Mouse (Mus musculus) lung, embryonic 14.5 days (tissue): Measurements from ENCODE around the gene Cadm1. TPM values are rescaled to one million over a fixed set of nuclear protein-coding genes. Genes with fewer than 3 reads are reported as not detected.

Experiments used
- ATAC-seq: fragments of 200-750 bp; cut with Nextera tagmentation; 2 replicates; pipeline ENCODE4 v1.8.0; 2017; ENCODE audit warnings: mild to moderate bottlenecking, moderate TSS enrichment, moderate library complexity; ENCODE audit not compliant: insufficient read depth
- DNase-seq: peaks from one replicate; pipeline ENCODE4 v3.0.0-alpha.2; 2015
- H3K27ac ChIP-seq: fragments of 300-500 bp; sonication (generic); 2 replicates; pipeline ENCODE4 v1.5.1; 2014; ENCODE audit warnings: low read depth, mild to moderate bottlenecking, moderate library complexity
- H3K27me3 ChIP-seq: fragments of 300-500 bp; sonication (generic); 2 replicates; pipeline ENCODE4 v1.6.1; 2014; ENCODE audit warnings: low read length, control low read depth; ENCODE audit not compliant: insufficient read depth
- H3K36me3 ChIP-seq: fragments of 300-500 bp; sonication (generic); 2 replicates; pipeline ENCODE4 v1.6.1; 2014; ENCODE audit warnings: control low read depth; ENCODE audit not compliant: insufficient read depth
- H3K4me1 ChIP-seq: fragments of 300-500 bp; sonication (generic); 2 replicates; pipeline ENCODE4 v1.6.1; 2014; ENCODE audit warnings: antibody characterized with exemption, control low read depth; ENCODE audit not compliant: insufficient read depth
- H3K4me2 ChIP-seq: fragments of 300-500 bp; sonication (generic); 2 replicates; pipeline ENCODE4 v1.6.1; 2014; ENCODE audit warnings: mild to moderate bottlenecking
- H3K4me3 ChIP-seq: fragments of 300-500 bp; sonication (generic); 2 replicates; pipeline ENCODE4 v1.5.1; 2014; ENCODE audit warnings: low read depth, low read length
- H3K9ac ChIP-seq: fragments of 300-500 bp; sonication (generic); 2 replicates; pipeline ENCODE4 v1.6.1; 2014
- H3K9me3 ChIP-seq: fragments of 300-500 bp; sonication (generic); 2 replicates; pipeline ENCODE4 v1.6.1; 2016; ENCODE audit warnings: low read depth, low read length, control low read depth
- CTCF ChIP-seq: IDR thresholded peaks from 2 replicates; pipeline ENCODE4 v1.5.1; 2016; ENCODE audit warnings: antibody characterized with exemption, low read depth
- WGBS: fragments of 180-500 bp; shearing (Covaris S2); extraction: QIAGEN DNeasy Blood & Tissue Kit; methylation state at CpG from one replicate; pipeline ENCODE4 v1.1.7; 2014; 5-methylcytosine and 5-hydroxymethylcytosine counted together
- polyA plus RNA-seq: library from polyadenylated mRNA; unstranded; fragments of >200 nt; fragmentation: Nextera tagmentation; extraction: Ambion mirVana; gene quantifications from 2 replicates; pipeline ENCODE4 v1.2.1, GENCODE M21; 2014

Cadm1 gene
- polyA plus RNA-seq, 1 experiment from 2014 or later = 94.5 TPM

DNA sequence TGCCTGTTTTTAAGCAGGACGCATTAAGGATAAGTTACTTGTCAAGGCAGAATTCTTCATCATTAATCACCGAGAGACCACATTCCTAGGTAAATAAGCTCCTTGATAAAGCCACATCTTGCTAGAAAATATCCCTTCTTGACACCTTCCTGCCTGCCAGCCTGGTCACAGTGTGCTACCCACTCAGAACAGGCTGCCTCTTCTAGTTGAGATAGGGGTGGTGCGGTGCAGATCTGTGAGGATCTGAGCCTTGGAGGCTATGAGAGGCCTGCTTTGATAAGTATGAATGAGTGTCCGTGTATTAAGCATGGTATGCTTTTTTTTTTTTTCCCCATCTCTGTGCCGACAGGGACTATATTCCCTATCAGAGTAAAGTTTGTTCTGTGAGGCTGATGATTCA lies 219.2 kb downstream of the Cadm1 start:
- ATAC-seq (no peak), DNase-seq (no peak)
- Histone ChIP-seq H3K36me3 (no peaks in the 10 kb centered on the region), H3K4me2 (no peak overlapping the region), H3K9ac (no peak overlapping the region), H3K4me1 (no peaks in the 10 kb centered on the region), H3K4me3 (no peak overlapping the region), H3K27ac (no peak overlapping the region), H3K9me3 (no peaks in the 10 kb centered on the region), H3K27me3 (no peaks in the 10 kb centered on the region)
- 56% methylated on average over 5 of the region's 5 CpGs for WGBS
- TF ChIP-seq CTCF = no peak

GRCm38 (mm10) chr9:47752516-47752915 lies 222.5 kb downstream of the Cadm1 start:
- ATAC-seq (no peak), DNase-seq (no peak)
- WGBS = 53% methylated on average over 5 of the region's 5 CpGs
- no peaks in the 10 kb centered on the region for H3K27me3 ChIP-seq
- H3K4me2 ChIP-seq = no peak overlapping the region
- H3K9ac ChIP-seq = no peak overlapping the region
- no peaks in the 10 kb centered on the region for H3K9me3 ChIP-seq
- H3K36me3 ChIP-seq = no peaks in the 10 kb centered on the region
- H3K4me3 ChIP-seq = no peak overlapping the region
- H3K27ac ChIP-seq = no peak overlapping the region
- no peak for TF ChIP-seq CTCF
- H3K4me1 ChIP-seq = no peaks in the 10 kb centered on the region

- TF ChIP-seq CTCF = no peak
- Histone ChIP-seq H3K4me2 (no peak overlapping the region), H3K4me1 (no peaks in the 10 kb centered on the region), H3K9me3 (no peaks in the 10 kb centered on the region), H3K27ac (no peak overlapping the region), H3K36me3 (no peaks in the 10 kb centered on the region), H3K27me3 (no peaks in the 10 kb centered on the region), H3K4me3 (no peak overlapping the region), H3K9ac (no peak overlapping the region)
- no peak for DNase-seq
- no peak for ATAC-seq
- WGBS = 71% methylated on average over 7 of the region's 7 CpGs
Observed at GRCm38 (mm10) chr9:47753127-47753526, 223.2 kb downstream of the Cadm1 start.

DNA sequence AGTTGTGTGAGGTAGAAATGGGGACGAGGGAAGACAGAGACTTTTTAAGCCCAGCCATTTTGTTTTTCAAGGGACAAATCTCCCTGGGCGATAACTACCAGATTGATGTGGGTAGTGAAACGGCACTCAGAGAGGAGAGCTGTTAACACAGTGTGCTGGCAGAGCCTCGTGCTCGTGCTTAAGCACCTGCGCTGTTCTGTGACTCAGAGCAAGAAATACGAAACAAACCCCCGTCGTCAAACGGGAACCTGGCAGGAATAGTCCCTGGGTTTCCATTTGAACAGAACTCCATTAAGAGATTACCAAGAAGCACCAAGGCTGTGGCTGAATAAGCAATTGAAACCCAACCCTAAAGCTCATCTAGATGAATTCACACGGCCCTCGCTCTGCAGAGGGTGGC lies 225.1 kb downstream of the Cadm1 start:
- no peaks in the 10 kb centered on the region for H3K27me3 ChIP-seq
- 59% methylated on average over 12 of the region's 12 CpGs for WGBS
- H3K9ac ChIP-seq = no peak overlapping the region
- H3K4me1 ChIP-seq = no peaks in the 10 kb centered on the region
- no peaks in the 10 kb centered on the region for H3K36me3 ChIP-seq
- H3K27ac ChIP-seq = no peak overlapping the region
- ATAC-seq = no peak
- no peak overlapping the region for H3K4me3 ChIP-seq
- TF ChIP-seq CTCF = no peak
- no peaks in the 10 kb centered on the region for H3K9me3 ChIP-seq
- DNase-seq = no peak
- no peak overlapping the region for H3K4me2 ChIP-seq

- no peak overlapping the region for H3K4me2 ChIP-seq
- no peak overlapping the region for H3K4me3 ChIP-seq
- 81% methylated on average over 2 of the region's 2 CpGs for WGBS
- H3K27me3 ChIP-seq = no peaks in the 10 kb centered on the region
- no peak overlapping the region for H3K27ac ChIP-seq
- ATAC-seq (no peak), DNase-seq (no peak)
- no peaks in the 10 kb centered on the region for H3K9me3 ChIP-seq
- no peak for TF ChIP-seq CTCF
- no peaks in the 10 kb centered on the region for H3K4me1 ChIP-seq
- no peak overlapping the region for H3K9ac ChIP-seq
- H3K36me3 ChIP-seq = no peaks in the 10 kb centered on the region
Observed at GRCm38 (mm10) chr9:47757798-47758197, 227.8 kb downstream of the Cadm1 start.

DNA sequence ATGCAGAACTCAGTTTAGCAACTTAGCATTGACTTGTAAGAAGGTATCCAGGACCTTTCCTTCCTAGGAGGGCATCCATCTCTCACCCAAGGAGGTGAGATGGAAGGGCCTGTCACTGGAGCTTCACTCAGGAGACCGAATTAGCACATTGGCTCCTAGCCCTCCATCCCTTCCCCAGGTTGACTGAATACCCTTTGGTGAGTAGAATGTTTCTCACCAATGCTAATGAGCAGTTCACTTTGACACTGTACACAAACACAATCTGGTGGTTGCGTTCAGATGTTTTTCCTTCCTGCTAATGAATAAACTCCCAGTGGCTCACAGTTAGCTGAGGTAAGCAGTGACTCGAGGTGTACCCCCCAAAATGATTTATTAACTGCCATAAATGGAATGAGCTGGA lies 228.3 kb downstream of the Cadm1 start:
- H3K9me3 ChIP-seq = no peaks in the 10 kb centered on the region
- no peaks in the 10 kb centered on the region for H3K36me3 ChIP-seq
- DNase-seq (no peak), ATAC-seq (no peak)
- H3K4me3 ChIP-seq = no peak overlapping the region
- H3K9ac ChIP-seq = no peak overlapping the region
- 47% methylated on average over 3 of the region's 3 CpGs for WGBS
- no peaks in the 10 kb centered on the region for H3K4me1 ChIP-seq
- no peak overlapping the region for H3K27ac ChIP-seq
- TF ChIP-seq CTCF = no peak
- H3K27me3 ChIP-seq = no peaks in the 10 kb centered on the region
- no peak overlapping the region for H3K4me2 ChIP-seq

- no peak for DNase-seq
- no peaks in the 10 kb centered on the region; the same call in 1 of the 2 replicates for H3K4me1 ChIP-seq
- H3K9me3 ChIP-seq = no peaks in the 10 kb centered on the region
- H3K4me3 ChIP-seq = no peak overlapping the region
- H3K27me3 ChIP-seq = no peaks in the 10 kb centered on the region; the same call in 1 of the 2 replicates
- 59% methylated on average over 7 of the region's 7 CpGs for WGBS
- no peaks in the 10 kb centered on the region for H3K36me3 ChIP-seq
- H3K9ac ChIP-seq = no peak overlapping the region
- no peak overlapping the region for H3K27ac ChIP-seq
- no peak for TF ChIP-seq CTCF
- H3K4me2 ChIP-seq = no peak overlapping the region
- no peak for ATAC-seq
Observed at GRCm38 (mm10) chr9:47759807-47760206, 229.8 kb downstream of the Cadm1 start.

DNA sequence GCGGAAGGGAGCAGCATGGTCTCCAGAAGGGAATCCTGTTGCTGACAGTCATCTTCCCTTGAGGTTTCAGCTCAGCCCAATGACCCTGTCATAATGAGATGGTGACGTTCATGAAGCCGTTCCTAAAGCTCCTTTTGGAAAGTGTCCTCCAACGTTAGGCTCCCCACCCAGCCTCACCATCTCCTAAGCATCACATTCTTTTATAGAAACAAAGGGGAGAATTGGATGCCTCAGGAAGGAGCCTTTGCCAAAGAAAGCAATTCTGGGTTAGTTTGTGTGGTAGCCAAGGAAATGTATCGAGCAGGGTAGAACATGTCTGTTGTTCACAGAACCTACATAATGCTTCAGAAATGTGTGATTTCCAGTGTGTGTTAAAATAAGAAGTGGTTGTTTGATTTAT lies 231.6 kb downstream of the Cadm1 start:
- no peak for DNase-seq
- no peak for ATAC-seq
- no peak overlapping the region for H3K4me2 ChIP-seq
- no peaks in the 10 kb centered on the region; the same call in 1 of the 2 replicates for H3K4me1 ChIP-seq
- no peak overlapping the region for H3K27ac ChIP-seq
- H3K4me3 ChIP-seq = no peak overlapping the region
- no peaks in the 10 kb centered on the region; the same call in 1 of the 2 replicates for H3K27me3 ChIP-seq
- no peak overlapping the region for H3K9ac ChIP-seq
- no peak for TF ChIP-seq CTCF
- 71% methylated on average over 5 of the region's 5 CpGs for WGBS
- H3K9me3 ChIP-seq = no peaks in the 10 kb centered on the region
- H3K36me3 ChIP-seq = no peaks in the 10 kb centered on the region
